Mouse (Mus musculus): ENCODE results near the gene Nupl2. TPM values are rescaled to one million over a fixed set of nuclear protein-coding genes. Genes with fewer than 3 reads are reported as not detected.

The Nupl2 gene
- polyA plus RNA-seq, 1 experiment from 2014 or later: 16.6 TPM

DNA sequence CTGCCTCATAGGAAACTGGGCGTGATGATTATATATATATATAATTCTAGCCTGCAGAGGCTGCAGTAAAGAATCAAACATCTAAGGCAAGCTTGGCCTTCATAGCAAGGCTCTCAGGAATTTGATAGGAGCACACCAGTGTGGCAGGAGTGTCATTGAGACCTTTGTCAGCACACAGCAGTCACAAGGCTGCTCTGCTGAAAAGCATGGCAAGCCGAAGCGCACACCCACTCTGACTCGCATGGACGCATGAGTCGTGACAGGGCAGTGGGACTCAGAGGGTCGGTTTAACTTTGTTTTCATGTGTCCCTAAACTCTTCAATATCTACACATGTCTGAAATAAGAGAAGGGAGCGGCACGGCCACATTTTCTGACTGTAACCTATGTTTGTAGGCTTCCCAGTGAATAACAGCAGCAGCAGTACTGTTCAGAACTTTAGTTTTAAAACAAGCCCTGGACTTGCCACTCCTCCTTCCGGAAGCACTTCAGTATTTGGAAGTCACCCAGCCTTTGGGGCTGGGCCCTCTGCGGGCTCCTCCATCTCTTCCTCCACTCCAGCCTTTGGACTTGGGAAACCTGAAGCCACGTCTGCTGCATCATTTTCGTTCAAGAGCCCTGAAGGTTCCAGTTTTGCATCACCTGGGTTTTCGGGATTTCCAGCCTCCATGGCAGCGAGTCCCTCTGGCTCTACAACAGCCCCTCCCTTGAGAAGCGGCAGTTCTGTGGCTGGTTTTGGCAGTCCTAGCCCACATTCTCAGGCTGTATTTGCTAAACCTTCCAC, 16.9 kb downstream of the Nupl2 start:
- peaks cover 27% of the 10 kb centered on the region for H3K36me3 ChIP-seq
- WGBS: 91% methylated on average over 16 of the region's 16 CpGs
- no peak for ATAC-seq (ENCODE audit: borderline replicate concordance, extremely low read depth, low FRiP score, low TSS enrichment)

DNA sequence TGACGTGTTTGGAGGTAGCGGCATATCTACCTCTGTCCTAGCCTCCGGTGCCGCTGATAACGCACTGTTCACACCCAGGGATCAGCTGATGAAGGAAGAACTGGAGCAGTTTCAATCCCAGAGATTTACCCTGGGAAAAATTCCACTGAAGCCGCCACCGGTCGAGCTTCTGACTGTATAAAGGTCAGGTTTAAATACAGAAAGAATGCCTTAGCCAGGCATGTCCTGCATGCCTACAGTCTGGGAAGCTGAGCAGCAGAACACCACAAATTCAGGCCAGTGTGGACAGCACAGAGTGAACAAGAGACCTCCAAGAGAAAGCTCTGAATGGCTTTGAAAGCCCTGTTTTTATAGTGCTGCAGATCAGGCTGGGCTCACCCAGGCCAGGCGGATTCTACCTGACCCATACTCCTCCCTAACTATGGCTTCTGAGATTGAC, 17.6 kb downstream of the Nupl2 start:
- no peak for ATAC-seq (ENCODE audit: borderline replicate concordance, extremely low read depth, low FRiP score, low TSS enrichment)
- H3K9me3 ChIP-seq: no peaks in the 10 kb centered on the region
- H3K4me2 ChIP-seq: no peak overlapping the region
- no peak overlapping the region for H3K9ac ChIP-seq
- H3K36me3 ChIP-seq: peaks cover 27% of the 10 kb centered on the region
- H3K4me1 ChIP-seq: no peaks in the 10 kb centered on the region
- no peak overlapping the region for H3K27ac ChIP-seq
- no peak overlapping the region for H3K4me3 ChIP-seq
- 91% methylated on average over 9 of the region's 9 CpGs for WGBS
- no peaks in the 10 kb centered on the region for H3K27me3 ChIP-seq

More for the DNA sequence above, 16.9 kb downstream of the Nupl2 start:
- Histone ChIP-seq H3K9me3 (no peaks in the 10 kb centered on the region), H3K27me3 (no peaks in the 10 kb centered on the region), H3K4me2 (no peak overlapping the region), H3K27ac (no peak overlapping the region), H3K9ac (no peak overlapping the region), H3K4me3 (no peak overlapping the region), H3K4me1 (no peaks in the 10 kb centered on the region)

DNA sequence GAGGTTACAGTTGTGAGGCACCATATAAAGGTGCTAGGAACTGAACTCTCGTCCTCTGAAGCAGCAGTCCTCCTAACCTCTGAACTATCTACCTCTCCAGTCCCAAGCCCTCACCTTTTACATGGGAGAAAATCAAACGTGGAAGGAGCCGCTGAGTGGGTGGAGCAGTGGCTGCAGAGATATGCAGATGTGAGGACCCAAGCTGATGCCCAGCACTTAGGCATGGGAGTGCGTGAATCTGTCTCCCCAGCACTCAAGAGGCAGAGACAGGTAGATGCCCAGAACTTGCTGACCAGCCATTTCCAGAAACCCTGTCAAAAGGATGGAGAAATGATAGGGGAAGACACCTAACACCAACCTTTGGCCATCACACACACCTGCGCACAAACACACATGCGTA, 18.3 kb downstream of the Nupl2 start:
- H3K4me1 ChIP-seq: no peaks in the 10 kb centered on the region
- H3K9me3 ChIP-seq: no peaks in the 10 kb centered on the region
- H3K36me3 ChIP-seq: peaks cover 27% of the 10 kb centered on the region
- WGBS: 82% methylated on average over 6 of the region's 6 CpGs
- H3K9ac ChIP-seq: no peak overlapping the region
- H3K27ac ChIP-seq: no peak overlapping the region
- no peak overlapping the region for H3K4me3 ChIP-seq
- no peak for ATAC-seq (ENCODE audit: borderline replicate concordance, extremely low read depth, low FRiP score, low TSS enrichment)
- H3K4me2 ChIP-seq: no peak overlapping the region
- no peaks in the 10 kb centered on the region for H3K27me3 ChIP-seq

DNA sequence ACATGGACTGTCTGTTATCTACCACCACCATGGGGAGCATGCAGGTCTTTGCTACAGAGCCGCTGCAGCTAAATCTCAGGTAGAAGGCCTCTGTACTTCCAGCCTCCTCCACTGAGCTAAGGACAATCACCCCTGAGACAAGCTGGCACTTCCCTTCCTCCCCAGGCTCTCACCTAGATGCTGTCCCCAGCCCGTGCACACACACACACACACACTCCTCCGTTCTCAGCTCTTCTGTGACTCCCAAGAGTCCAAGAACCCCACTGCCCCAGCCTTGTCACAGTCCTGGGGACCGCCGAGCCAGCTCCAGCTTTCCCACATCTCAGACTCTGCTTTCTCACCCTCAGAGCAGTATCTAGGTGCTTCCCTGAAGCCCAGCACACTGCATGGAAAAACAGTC, 19.2 kb downstream of the Nupl2 start:
- WGBS: 88% methylated on average over 5 of the region's 5 CpGs
- no peaks in the 10 kb centered on the region for H3K27me3 ChIP-seq
- no peaks in the 10 kb centered on the region for H3K4me1 ChIP-seq
- H3K4me2 ChIP-seq: no peak overlapping the region
- no peak overlapping the region for H3K9ac ChIP-seq
- H3K4me3 ChIP-seq: no peak overlapping the region
- no peaks in the 10 kb centered on the region for H3K9me3 ChIP-seq
- H3K27ac ChIP-seq: no peak overlapping the region
- ATAC-seq (ENCODE audit: borderline replicate concordance, extremely low read depth, low FRiP score, low TSS enrichment): no peak
- H3K36me3 ChIP-seq: peaks cover 27% of the 10 kb centered on the region

DNA sequence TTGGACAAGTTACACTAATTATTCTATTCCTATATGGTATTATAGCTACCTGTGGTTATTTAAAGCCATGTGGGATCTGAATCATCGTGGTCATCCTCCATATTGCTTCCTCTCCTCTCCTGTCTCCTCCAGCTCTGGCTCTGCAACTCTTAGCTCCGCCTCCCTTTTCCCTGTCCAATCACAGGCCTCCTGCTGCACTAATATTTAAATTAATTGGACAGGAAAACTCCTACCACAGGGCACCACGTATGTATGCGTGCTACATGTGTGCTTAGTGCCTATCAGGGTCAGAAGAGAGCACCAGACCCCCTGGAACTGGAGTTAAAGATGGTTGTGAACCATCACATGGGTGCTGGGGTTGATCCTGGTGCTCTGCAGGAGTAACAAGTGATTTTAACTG, 23.7 kb downstream of the Nupl2 start:
- H3K4me1 ChIP-seq: no peaks in the 10 kb centered on the region
- H3K9ac ChIP-seq: no peak overlapping the region
- no peak overlapping the region for H3K27ac ChIP-seq
- H3K4me2 ChIP-seq: no peak overlapping the region
- no peaks in the 10 kb centered on the region for H3K9me3 ChIP-seq
- H3K36me3 ChIP-seq: peaks cover 6% of the 10 kb centered on the region; the same call in 1 of the 2 replicates
- no peak for ATAC-seq (ENCODE audit: borderline replicate concordance, extremely low read depth, low FRiP score, low TSS enrichment)
- no peak overlapping the region for H3K4me3 ChIP-seq
- 66% methylated on average over 4 of the region's 4 CpGs for WGBS
- no peaks in the 10 kb centered on the region for H3K27me3 ChIP-seq

DNA sequence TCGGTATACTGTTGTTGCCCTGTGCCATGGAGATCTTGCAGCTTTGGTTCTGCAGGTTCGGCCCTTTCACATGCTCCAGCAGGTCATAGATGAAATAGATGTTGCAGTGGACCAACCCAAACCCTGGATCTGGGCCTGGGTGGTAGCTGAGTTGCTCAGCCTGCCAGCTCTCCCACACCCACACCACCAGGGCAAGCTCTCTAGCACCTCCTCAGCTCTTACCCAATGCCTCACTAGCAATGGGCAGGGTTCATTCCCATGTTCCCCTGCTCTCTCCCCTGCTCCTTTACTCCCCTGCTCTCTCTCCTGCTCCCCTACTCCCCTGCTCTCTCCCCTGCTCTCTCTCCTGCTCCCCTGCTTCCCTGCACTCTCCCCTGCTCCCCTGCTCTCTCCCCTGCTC, 27.1 kb downstream of the Nupl2 start:
- Histone ChIP-seq H3K36me3 (no peaks in the 10 kb centered on the region), H3K27ac (no peak overlapping the region), H3K4me3 (no peak overlapping the region), H3K9ac (no peak overlapping the region), H3K4me1 (no peaks in the 10 kb centered on the region), H3K4me2 (no peak overlapping the region), H3K9me3 (no peaks in the 10 kb centered on the region), H3K27me3 (no peaks in the 10 kb centered on the region)
- 70% methylated on average over 2 of the region's 2 CpGs for WGBS
- ATAC-seq (ENCODE audit: borderline replicate concordance, extremely low read depth, low FRiP score, low TSS enrichment): no peak

DNA sequence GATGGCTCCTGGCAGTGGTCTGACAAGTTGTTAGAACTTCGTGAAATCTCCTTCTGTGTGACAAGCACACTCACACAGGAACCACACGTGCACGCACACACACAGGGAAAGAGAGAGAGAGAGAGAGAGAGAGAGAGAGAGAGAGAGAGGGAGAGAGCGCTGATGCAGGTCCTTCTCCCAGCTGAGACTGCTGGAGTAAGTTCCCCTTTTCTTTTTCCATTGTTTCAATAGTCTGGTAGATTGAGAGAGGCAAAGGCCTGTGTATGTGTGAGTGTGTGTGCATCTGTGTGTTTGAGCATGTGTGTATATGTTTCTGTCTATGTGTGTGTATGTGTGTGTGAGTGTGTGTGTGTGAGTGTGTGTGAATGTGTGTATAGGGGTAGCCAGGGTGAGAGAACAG, 36.2 kb downstream of the Nupl2 start:
- H3K4me3 ChIP-seq: no peak overlapping the region
- H3K9ac ChIP-seq: no peak overlapping the region
- no peaks in the 10 kb centered on the region for H3K4me1 ChIP-seq
- H3K9me3 ChIP-seq: no peaks in the 10 kb centered on the region
- H3K4me2 ChIP-seq: no peak overlapping the region
- no peak overlapping the region for H3K27ac ChIP-seq
- H3K36me3 ChIP-seq: no peaks in the 10 kb centered on the region
- 81% methylated on average over 4 of the region's 4 CpGs for WGBS
- ATAC-seq (ENCODE audit: borderline replicate concordance, extremely low read depth, low FRiP score, low TSS enrichment): no peak
- H3K27me3 ChIP-seq: no peaks in the 10 kb centered on the region

DNA sequence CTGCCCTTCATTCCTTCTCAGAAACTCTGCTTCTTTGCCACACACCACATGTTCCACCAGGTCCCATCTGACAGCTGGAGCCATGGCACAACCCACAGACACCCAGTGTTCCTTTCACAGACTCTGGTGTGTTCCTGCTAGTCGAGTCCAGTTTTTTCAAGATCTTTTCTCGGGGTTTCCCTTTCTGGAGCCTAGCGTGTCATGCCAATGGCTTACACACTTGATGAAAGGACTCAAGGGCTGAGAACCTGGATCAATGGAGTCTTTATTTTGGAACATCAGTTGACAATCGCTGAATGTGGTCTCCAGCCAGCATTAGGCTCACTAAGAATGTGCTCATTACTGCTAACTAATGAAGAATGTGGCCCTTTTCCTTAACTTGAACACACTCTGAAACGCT, 37.7 kb downstream of the Nupl2 start:
- H3K4me2 ChIP-seq: no peak overlapping the region
- ATAC-seq (ENCODE audit: borderline replicate concordance, extremely low read depth, low FRiP score, low TSS enrichment): no peak
- H3K9ac ChIP-seq: no peak overlapping the region
- no peaks in the 10 kb centered on the region for H3K36me3 ChIP-seq
- H3K27ac ChIP-seq: no peak overlapping the region
- no peaks in the 10 kb centered on the region for H3K9me3 ChIP-seq
- WGBS: 79% methylated on average over 5 of the region's 5 CpGs
- H3K4me3 ChIP-seq: no peak overlapping the region
- H3K27me3 ChIP-seq: no peaks in the 10 kb centered on the region
- no peaks in the 10 kb centered on the region for H3K4me1 ChIP-seq

DNA sequence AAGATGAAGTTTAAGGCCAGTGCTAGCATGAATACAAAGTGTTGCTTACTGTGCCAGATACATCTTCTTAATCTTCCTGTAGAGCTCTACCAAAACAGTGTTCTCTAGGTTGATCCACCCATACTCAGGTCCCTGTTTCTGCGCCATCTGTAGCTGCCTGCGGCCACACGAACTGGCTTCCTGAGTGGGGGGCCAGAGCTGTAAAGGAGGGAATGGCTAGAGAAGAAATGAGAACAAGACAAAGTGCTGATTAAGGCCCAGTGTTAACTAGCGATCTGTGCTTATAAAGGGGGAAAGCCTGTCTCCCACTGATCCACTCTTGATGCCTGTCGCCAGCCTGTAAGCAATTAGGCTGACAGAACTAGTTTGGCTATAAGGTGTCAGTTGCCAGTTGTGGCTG, 38.5 kb downstream of the Nupl2 start:
- Histone ChIP-seq H3K9me3 (no peaks in the 10 kb centered on the region), H3K4me1 (no peaks in the 10 kb centered on the region), H3K27ac (no peak overlapping the region), H3K27me3 (no peaks in the 10 kb centered on the region), H3K4me2 (no peak overlapping the region), H3K9ac (no peak overlapping the region), H3K4me3 (no peak overlapping the region), H3K36me3 (no peaks in the 10 kb centered on the region)
- ATAC-seq (ENCODE audit: borderline replicate concordance, extremely low read depth, low FRiP score, low TSS enrichment): no peak
- WGBS: 75% methylated on average over 5 of the region's 5 CpGs

DNA sequence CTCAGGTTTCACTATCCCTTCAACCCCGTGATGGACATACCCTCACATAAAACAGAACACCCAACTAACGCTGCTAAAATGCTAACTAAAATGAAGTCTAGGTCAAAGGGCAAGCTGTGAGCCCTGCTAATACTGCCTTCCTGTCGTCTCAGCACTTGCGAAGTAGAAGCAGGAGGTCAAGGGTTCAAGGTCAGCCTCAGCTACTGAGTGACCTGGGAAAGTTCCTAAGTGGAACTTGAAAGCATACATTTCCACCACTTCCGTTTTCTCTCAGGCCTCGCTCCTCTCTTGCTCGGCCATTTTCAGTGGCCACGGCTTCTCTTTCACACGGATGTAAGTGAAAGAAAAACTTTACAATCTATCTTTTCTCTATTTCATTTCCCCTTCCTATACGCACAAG, 43.2 kb downstream of the Nupl2 start:
- Histone ChIP-seq H3K27me3 (no peaks in the 10 kb centered on the region), H3K4me2 (no peak overlapping the region), H3K9ac (no peak overlapping the region), H3K36me3 (no peaks in the 10 kb centered on the region), H3K4me1 (no peaks in the 10 kb centered on the region), H3K27ac (no peak overlapping the region), H3K9me3 (no peaks in the 10 kb centered on the region), H3K4me3 (no peak overlapping the region)
- 55% methylated on average over 10 of the region's 10 CpGs for WGBS
- ATAC-seq (ENCODE audit: borderline replicate concordance, extremely low read depth, low FRiP score, low TSS enrichment): no peak

DNA sequence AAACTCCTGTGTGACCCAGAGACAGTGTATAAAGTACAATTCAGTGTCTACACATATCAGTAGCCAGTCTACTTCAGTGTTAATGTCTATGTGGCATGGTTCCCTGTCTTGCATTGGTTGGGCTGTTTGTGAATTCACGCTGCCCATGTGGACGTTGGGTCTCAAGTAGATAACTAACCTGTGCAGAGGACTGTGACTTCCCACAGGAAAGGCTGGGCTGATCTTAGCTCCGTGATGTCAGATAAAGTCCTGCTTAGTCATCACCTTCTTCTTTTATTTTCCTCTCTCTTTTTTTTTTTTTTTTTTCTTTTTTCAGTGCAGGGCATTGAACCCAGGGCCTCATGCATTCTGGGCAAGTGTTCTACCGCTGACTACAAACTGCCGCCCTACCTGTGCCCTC, 43.7 kb downstream of the Nupl2 start:
- Histone ChIP-seq H3K27ac (no peak overlapping the region), H3K36me3 (no peaks in the 10 kb centered on the region), H3K4me3 (no peak overlapping the region), H3K9ac (no peak overlapping the region), H3K27me3 (no peaks in the 10 kb centered on the region), H3K4me1 (no peaks in the 10 kb centered on the region), H3K9me3 (no peaks in the 10 kb centered on the region), H3K4me2 (no peak overlapping the region)
- ATAC-seq (ENCODE audit: borderline replicate concordance, extremely low read depth, low FRiP score, low TSS enrichment): no peak
- WGBS: 86% methylated on average over 5 of the region's 5 CpGs

DNA sequence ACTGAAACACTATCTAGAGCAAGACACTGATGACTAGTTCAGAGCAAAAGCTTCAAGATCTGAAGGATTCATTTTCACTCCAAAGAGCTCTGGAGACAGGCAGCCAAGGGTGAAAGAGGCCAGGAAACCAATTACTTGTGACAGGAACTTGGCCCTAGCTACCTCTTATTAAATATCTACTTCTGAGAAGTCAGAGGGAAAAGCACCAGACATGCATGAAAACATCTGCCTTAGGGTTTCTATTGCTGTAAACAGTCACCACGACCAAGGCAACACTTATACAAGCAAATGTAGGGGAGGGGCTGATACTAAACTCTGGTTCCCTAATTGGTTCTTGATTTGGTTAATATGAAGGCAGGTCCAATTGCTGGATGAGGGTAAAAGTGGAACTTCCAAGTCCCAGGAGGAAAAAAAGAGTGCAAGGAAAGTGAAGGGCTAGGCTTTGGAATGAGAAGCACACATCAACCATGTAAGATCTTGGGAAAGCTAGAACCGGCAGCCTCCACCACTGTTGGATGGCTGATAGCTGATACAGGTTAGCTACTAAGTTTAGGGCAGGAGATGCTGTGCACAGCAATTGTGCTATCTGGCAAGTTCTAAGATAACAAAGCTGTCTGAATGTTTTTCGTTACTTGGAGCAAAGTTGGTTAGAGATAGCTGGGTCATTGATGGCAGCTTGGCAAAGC, 49.2 kb downstream of the Nupl2 start:
- Histone ChIP-seq H3K9me3 (no peaks in the 10 kb centered on the region), H3K4me2 (no peak overlapping the region), H3K27ac (no peak overlapping the region), H3K4me1 (no peaks in the 10 kb centered on the region), H3K9ac (no peak overlapping the region), H3K4me3 (no peak overlapping the region), H3K36me3 (no peaks in the 10 kb centered on the region), H3K27me3 (0 out of 2 replicates have a peak, but pooled peaks cover 5% of the 10 kb centered on the region)
- ATAC-seq (ENCODE audit: borderline replicate concordance, extremely low read depth, low FRiP score, low TSS enrichment): no peak
- WGBS: 63% methylated on average over 3 of the region's 3 CpGs
